Mouse (Mus musculus) kidney, adult 18-20 months (tissue): ENCODE measurements at regions not wholly inside any gene's neighbourhood (a gene's known extent, or its start where the extent isn't known, plus 50 kb on each side); places are given as distances from the start of the nearest gene placed in this dataset.

ENCODE experiments used
- DNase-seq: peaks from one replicate; pipeline ENCODE4 v3.0.0; 2021

- peak; percentile 54 for DNase-seq
Observed at GRCm38 (mm10) chr4:24154418-24154817, 341.8 kb upstream of the Mms22l start.

GRCm38 (mm10) chr4:24173750-24174149 lies 322.5 kb upstream of the Mms22l start:
- no peak for DNase-seq

GRCm38 (mm10) chr4:24213262-24214036 lies 282.8 kb upstream of the Mms22l start:
- DNase-seq = no peak

GRCm38 (mm10) chr4:24214037-24214362 lies 282.3 kb upstream of the Mms22l start:
- no peak for DNase-seq

- no peak for DNase-seq
Observed at GRCm38 (mm10) chr4:24218383-24218934, 277.8 kb upstream of the Mms22l start.

- no peak for DNase-seq
Observed at GRCm38 (mm10) chr4:24219074-24219497, 277.2 kb upstream of the Mms22l start.

GRCm38 (mm10) chr4:24219583-24219982 lies 276.7 kb upstream of the Mms22l start:
- DNase-seq = no peak

GRCm38 (mm10) chr4:24245124-24245523 lies 251.1 kb upstream of the Mms22l start:
- DNase-seq = no peak

- DNase-seq = no peak
Observed at GRCm38 (mm10) chr4:24248142-24249054, 247.9 kb upstream of the Mms22l start.

- no peak for DNase-seq
Observed at GRCm38 (mm10) chr4:24249243-24249970, 246.8 kb upstream of the Mms22l start.

- no peak for DNase-seq
Observed at GRCm38 (mm10) chr4:24278154-24278553, 218.1 kb upstream of the Mms22l start.
